Mouse (Mus musculus): Measurements from ENCODE around the gene Afdn.

GRCm38 (mm10) chr17:13877460-13877859 is 117.1 kb downstream of the Afdn start:
- TF ChIP-seq CTCF (IDR thresholded peaks at IDR 0.05; ENCODE audit: borderline replicate concordance, insufficient read depth, low read length): no peak
- no peak for TF ChIP-seq POLR2A (IDR thresholded peaks at IDR 0.05; ENCODE audit: low read depth, low read length)

All from embryonic fibroblast, embryonic 13.5 days (primary cell).